Mouse (Mus musculus) v-Abl transformed pro-B cells (cell line): Measurements from ENCODE around the gene Sema4a.

Experiments used
- in situ Hi-C, 2 experiments: fragments of 400-800 bp; cut with MboI; formaldehyde crosslinking; loops; one replicate each; pipeline ENCODE4 v1.15.1; 2025; ENCODE audit not compliant: unreplicated experiment in 2 of 2

Sema4a gene

GRCm38 (mm10) chr3:88460983-88461696 is at the start of gene Sema4a:
TSS of gene Sema4a (minus strand) at chr3:88461182.
- in situ Hi-C loops: no loop called here

GRCm38 (mm10) chr3:88509692-88510420 is 48.9 kb upstream of the Sema4a start, which contains the start of gene Lmna:
TSS of gene Lmna (minus strand) at chr3:88509956.
- in situ Hi-C loops: no loop called here

- in situ Hi-C loops: no loop called here
Measured at GRCm38 (mm10) chr3:88509250-88509649, 48.3 kb upstream of the Sema4a start.

GRCm38 (mm10) chr3:88505765-88506164 is 44.8 kb upstream of the Sema4a start:
- in situ Hi-C loops: no loop called here

- in situ Hi-C loops: no loop called here
Measured at GRCm38 (mm10) chr3:88505081-88505480, 44.1 kb upstream of the Sema4a start.

- in situ Hi-C loops: no loop called here
Measured at GRCm38 (mm10) chr3:88503881-88504746, 43.1 kb upstream of the Sema4a start.

- in situ Hi-C loops: no loop called here
Measured at GRCm38 (mm10) chr3:88503505-88503863, 42.5 kb upstream of the Sema4a start.

- in situ Hi-C loops: no loop called here
Measured at GRCm38 (mm10) chr3:88502641-88503504, 41.9 kb upstream of the Sema4a start.

- in situ Hi-C loops: no loop called here
Measured at GRCm38 (mm10) chr3:88502031-88502571, 41.1 kb upstream of the Sema4a start.

GRCm38 (mm10) chr3:88501366-88502030 is 40.5 kb upstream of the Sema4a start:
- in situ Hi-C loops: no loop called here

- in situ Hi-C loops: no loop called here
Measured at GRCm38 (mm10) chr3:88500655-88501365, 39.8 kb upstream of the Sema4a start.

GRCm38 (mm10) chr3:88500087-88500486 is 39.1 kb upstream of the Sema4a start:
- in situ Hi-C loops: no loop called here

GRCm38 (mm10) chr3:88499580-88499979 is 38.6 kb upstream of the Sema4a start:
- in situ Hi-C loops: no loop called here

GRCm38 (mm10) chr3:88495741-88496415 is 34.9 kb upstream of the Sema4a start:
- in situ Hi-C loops: no loop called here

- in situ Hi-C loops: no loop called here
Measured at GRCm38 (mm10) chr3:88494836-88495628, 34.0 kb upstream of the Sema4a start.

- in situ Hi-C loops: no loop called here
Measured at GRCm38 (mm10) chr3:88493706-88494582, 33.0 kb upstream of the Sema4a start.
